In genomic region chr2:6483081-6483992, GRCm38 (mm10) we compare ENCODE assay signal across 7 mouse cellular contexts.
A peak's percentile ranks its signal among the peaks of the same experiment; 100 is the strongest.
DNase-seq lines count a peak whose midpoint lies in the region; ATAC-seq lines count a peak whose summit lies in the region.

No protein-coding gene starts in this region.

- DNase-seq in adrenal gland, postnatal 14 days, result peak; percentile 62
- no peak for DNase-seq in forebrain, embryonic 11.5 days (ENCODE audit: low spot score)
- DNase-seq in heart, postnatal 10 days, result peak; percentile 78 to 79
- DNase-seq in kidney, postnatal 10 days, result peak; percentile 85
- DNase-seq in left cerebral cortex, adult 11 months (ENCODE audit: low spot score), result no peak
- no peak for DNase-seq in spleen, postnatal 36 days (ENCODE audit: low spot score in 2 of 2)

- intact Hi-C loops in heart, postnatal 10 days (cut with DNase I), result no loop called here

- no peak overlapping the region for H3K9ac ChIP-seq in forebrain, embryonic 11.5 days (ENCODE audit: low read length)
- H3K9ac ChIP-seq in midbrain, embryonic 13.5 days (replicated peaks), result no peak overlapping the region

- ATAC-seq in forebrain, embryonic 11.5 days (replicated peaks; ENCODE audit: low FRiP score), result peak; percentile 75
- ATAC-seq in midbrain, embryonic 13.5 days, result peak; percentile 80

- peaks cover 3% of the 10 kb centered on the region for H3K4me1 ChIP-seq in forebrain, embryonic 11.5 days (replicated peaks; ENCODE audit: control insufficient read depth, insufficient read depth, low read length)
- H3K4me1 ChIP-seq in midbrain, embryonic 13.5 days (replicated peaks), result peaks cover 28% of the 10 kb centered on the region

- no peak overlapping the region for H3K4me2 ChIP-seq in forebrain, embryonic 11.5 days (ENCODE audit: low read depth, low read length, severe bottlenecking)
- no peak overlapping the region for H3K4me2 ChIP-seq in midbrain, embryonic 13.5 days (replicated peaks)

- H3K27ac ChIP-seq in forebrain, embryonic 11.5 days (ENCODE audit: low read depth, low read length), result peak overlapping the region; percentile 0; the same call in 1 of the 2 replicates
- peak overlapping the region; percentile 75 for H3K27ac ChIP-seq in midbrain, embryonic 13.5 days

- no peaks in the 10 kb centered on the region for H3K9me3 ChIP-seq in forebrain, embryonic 11.5 days (ENCODE audit: control insufficient read depth, low read length)
- no peaks in the 10 kb centered on the region for H3K9me3 ChIP-seq in midbrain, embryonic 13.5 days

- H3K36me3 ChIP-seq in forebrain, embryonic 11.5 days (ENCODE audit: control insufficient read depth, insufficient read depth, low read length), result no peaks in the 10 kb centered on the region
- no peaks in the 10 kb centered on the region for H3K36me3 ChIP-seq in midbrain, embryonic 13.5 days

- WGBS in forebrain, embryonic 11.5 days, result 36% methylated on average over 8 of the region's 8 CpGs
- 35% methylated on average over 8 of the region's 8 CpGs for WGBS in midbrain, embryonic 13.5 days

- H3K4me3 ChIP-seq in forebrain, embryonic 11.5 days (ENCODE audit: low read depth, low read length), result no peak overlapping the region
- no peak overlapping the region for H3K4me3 ChIP-seq in midbrain, embryonic 13.5 days (replicated peaks)

- no peaks in the 10 kb centered on the region for H3K27me3 ChIP-seq in forebrain, embryonic 11.5 days (ENCODE audit: control insufficient read depth, insufficient read depth, low read length)
- H3K27me3 ChIP-seq in midbrain, embryonic 13.5 days, result no peaks in the 10 kb centered on the region

Comparison
In these comparisons a context has a peak if more than half of its experiments do, and no peak if none do; other contexts are left out.
1. DNase-seq: peak in adrenal gland, postnatal 14 days (single experiment), heart, postnatal 10 days (2 of 2) and kidney, postnatal 10 days (single experiment); none in forebrain, embryonic 11.5 days (single experiment), left cerebral cortex, adult 11 months (single experiment) and spleen, postnatal 36 days (0 of 2).